Mouse (Mus musculus) liver, embryonic 15.5 days (tissue): ENCODE measurements around the gene Tm6sf2. TPM values are rescaled to one million over a fixed set of nuclear protein-coding genes. Genes with fewer than 3 reads are reported as not detected.

Experiments
- ATAC-seq: fragments of 200-750 bp; cut with Nextera tagmentation; 2 replicates; pipeline ENCODE4 v1.8.0; 2017; ENCODE audit warnings: moderate number of reproducible peaks, mild to moderate bottlenecking, moderate library complexity; ENCODE audit not compliant: insufficient read depth
- H3K27ac ChIP-seq: fragments of 300-500 bp; sonication (generic); replicated peaks from 2 replicates; pipeline ENCODE4 v1.5.1; 2015; ENCODE audit warnings: mild to moderate bottlenecking, inconsistent platforms
- H3K27me3 ChIP-seq: fragments of 300-500 bp; sonication (generic); 2 replicates; pipeline ENCODE4 v1.6.1; 2015; ENCODE audit warnings: mild to moderate bottlenecking, inconsistent platforms
- H3K36me3 ChIP-seq: fragments of 300-500 bp; sonication (generic); replicated peaks from 2 replicates; pipeline ENCODE4 v1.6.1; 2015; ENCODE audit warnings: moderate library complexity, mild to moderate bottlenecking, inconsistent platforms
- H3K4me1 ChIP-seq: fragments of 300-500 bp; sonication (generic); replicated peaks from 2 replicates; pipeline ENCODE4 v1.6.1; 2015; ENCODE audit warnings: inconsistent platforms
- H3K4me2 ChIP-seq: fragments of 300-500 bp; sonication (generic); 2 replicates; pipeline ENCODE4 v1.6.1; 2015; ENCODE audit warnings: moderate library complexity, mild to moderate bottlenecking, inconsistent platforms
- H3K4me3 ChIP-seq: fragments of 300-500 bp; sonication (generic); replicated peaks from 2 replicates; pipeline ENCODE4 v1.5.1; 2015; ENCODE audit warnings: mild to moderate bottlenecking, inconsistent platforms
- H3K9ac ChIP-seq: fragments of 300-500 bp; sonication (generic); 2 replicates; pipeline ENCODE4 v1.6.1; 2015; ENCODE audit warnings: moderate library complexity, mild to moderate bottlenecking, inconsistent platforms
- H3K9me3 ChIP-seq: fragments of 300-500 bp; sonication (generic); replicated peaks from 2 replicates; pipeline ENCODE4 v1.6.1; 2016; ENCODE audit warnings: inconsistent platforms
- WGBS: fragments of 180-500 bp; shearing (Covaris S2); methylation state at CpG from one replicate; pipeline ENCODE4 v1.1.7; 2015; ENCODE audit warnings: mixed read lengths; ENCODE audit not compliant: insufficient replicate concordance; 5-methylcytosine and 5-hydroxymethylcytosine counted together
- polyA plus RNA-seq: library from polyadenylated mRNA; unstranded; fragments of >200 nt; fragmentation: Nextera tagmentation; extraction: Ambion mirVana; gene quantifications from 2 replicates; pipeline ENCODE4 v1.2.1, GENCODE M21; 2015

Gene Tm6sf2
- polyA plus RNA-seq, 1 experiment from 2014 or later: 1.6 TPM

DNA sequence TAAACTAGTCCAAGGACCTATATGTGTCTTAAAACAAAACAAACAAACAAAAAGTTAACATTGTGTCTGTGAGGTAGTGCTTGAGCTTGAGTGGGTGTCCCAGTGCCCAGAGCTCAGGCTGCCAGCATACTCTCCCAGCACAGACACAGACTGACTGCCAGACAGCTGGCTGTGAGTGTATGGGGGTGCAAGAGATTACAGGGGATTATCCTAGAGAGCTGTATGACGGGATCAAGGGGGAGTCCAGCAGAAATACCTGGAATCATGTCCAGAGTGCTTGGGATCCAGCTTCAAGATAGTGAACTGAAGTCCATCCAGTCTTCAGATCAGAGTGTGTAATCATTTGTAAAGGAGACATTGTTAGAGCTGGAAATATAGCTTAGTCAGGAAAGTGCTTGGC, 15.0 kb upstream of the Tm6sf2 start:
- H3K36me3 ChIP-seq: peaks cover 86% of the 10 kb centered on the region
- 72% methylated on average over 1 of the region's 1 CpGs for WGBS

DNA sequence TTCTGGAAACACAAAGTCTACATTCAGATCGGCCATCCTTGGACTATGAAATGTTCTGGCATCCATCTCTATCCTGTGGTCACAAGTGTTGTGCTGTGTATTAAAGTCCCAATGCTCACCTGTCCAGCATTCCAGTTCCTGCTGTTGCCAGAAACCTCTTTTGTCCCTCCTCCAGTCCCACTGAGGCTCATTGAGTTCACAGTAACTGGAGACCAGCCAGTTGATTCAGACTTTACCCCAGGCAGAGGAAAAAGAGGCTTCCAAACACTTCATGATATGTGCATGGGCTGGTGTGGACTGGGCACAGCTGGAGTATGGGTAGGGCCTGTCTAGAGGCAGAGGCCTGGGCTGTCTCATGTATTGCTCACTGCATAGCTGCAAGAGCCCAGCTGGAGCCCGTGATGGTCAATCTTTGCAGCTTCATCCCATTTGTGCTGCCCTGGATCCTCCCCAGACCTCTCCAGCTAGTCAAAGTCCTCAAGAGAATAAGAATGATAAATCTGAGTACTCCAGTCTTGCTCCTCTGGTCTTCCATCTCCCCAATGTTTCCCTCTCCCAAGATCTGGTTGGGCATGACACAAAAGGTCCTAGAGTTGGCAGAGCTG, 786 bp upstream of the Tm6sf2 start:
- Histone ChIP-seq H3K4me1 (peaks cover 14% of the 10 kb centered on the region), H3K27ac (no peak overlapping the region), H3K4me3 (no peak overlapping the region), H3K27me3 (0 out of 2 replicates have a peak, but pooled peaks cover 3% of the 10 kb centered on the region), H3K9ac (no peak overlapping the region), H3K4me2 (0 out of 2 replicates have a peak overlapping the region, but pooled peaks have one; percentile 65), H3K9me3 (no peaks in the 10 kb centered on the region), H3K36me3 (peaks cover 34% of the 10 kb centered on the region)
- ATAC-seq: no peak
- 74% methylated on average over 2 of the region's 2 CpGs for WGBS

More for the DNA sequence above, 15.0 kb upstream of the Tm6sf2 start:
- Histone ChIP-seq H3K27me3 (no peaks in the 10 kb centered on the region), H3K4me3 (no peak overlapping the region), H3K4me2 (no peak overlapping the region), H3K4me1 (no peaks in the 10 kb centered on the region), H3K9ac (no peak overlapping the region), H3K9me3 (no peaks in the 10 kb centered on the region), H3K27ac (no peak overlapping the region)
- no peak for ATAC-seq

DNA sequence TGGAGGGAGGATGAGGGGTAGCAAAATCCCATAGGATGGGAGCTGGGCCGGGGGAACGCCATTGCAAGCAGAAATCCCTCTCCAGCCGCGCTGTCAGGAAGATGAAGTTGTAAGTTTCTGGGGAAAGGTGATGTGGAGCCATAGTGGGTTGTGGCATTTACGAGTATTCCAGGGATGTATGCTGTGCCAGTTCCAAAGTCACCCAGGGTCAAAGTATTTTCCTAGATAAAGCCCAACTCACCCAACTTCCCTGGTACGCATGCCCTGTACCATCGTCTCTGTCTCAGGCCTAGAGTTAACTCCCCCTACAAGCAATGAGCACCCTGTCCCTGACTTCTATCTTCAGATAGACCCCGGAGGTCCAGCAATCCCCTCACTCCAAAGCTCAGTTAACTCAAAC, 396 bp downstream of the Tm6sf2 start:
- H3K36me3 ChIP-seq: peaks cover 24% of the 10 kb centered on the region
- H3K27me3 ChIP-seq: 0 out of 2 replicates have a peak, but pooled peaks cover 3% of the 10 kb centered on the region
- H3K4me1 ChIP-seq: peaks cover 14% of the 10 kb centered on the region
- ATAC-seq: no peak
- no peak overlapping the region for H3K9ac ChIP-seq
- peak overlapping the region; percentile 29 for H3K4me3 ChIP-seq
- H3K27ac ChIP-seq: no peak overlapping the region
- peak overlapping the region; percentile 65 for H3K4me2 ChIP-seq
- no peaks in the 10 kb centered on the region for H3K9me3 ChIP-seq
- 54% methylated on average over 8 of the region's 8 CpGs for WGBS

DNA sequence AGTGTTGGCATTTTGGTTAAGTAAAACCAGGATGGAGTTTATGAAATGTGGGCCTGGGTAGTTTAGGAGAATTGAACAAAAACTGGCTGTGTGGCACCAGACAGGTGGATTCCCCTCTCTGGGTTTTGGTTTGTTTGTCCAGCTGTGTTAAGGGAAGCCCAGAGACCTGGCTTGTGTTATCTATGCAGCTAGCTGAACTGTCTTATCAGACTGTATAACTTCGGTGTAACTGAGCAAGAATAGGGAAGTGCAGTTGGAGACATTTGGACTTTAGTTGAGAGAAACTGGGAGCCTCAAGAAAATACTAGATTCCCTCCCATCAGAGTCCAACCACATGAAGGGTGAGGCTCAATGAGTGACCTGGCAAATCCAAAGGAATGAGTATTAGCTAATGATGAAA, 958 bp downstream of the Tm6sf2 start:
- Histone ChIP-seq H3K9ac (no peak overlapping the region), H3K36me3 (peaks cover 22% of the 10 kb centered on the region), H3K27me3 (0 out of 2 replicates have a peak, but pooled peaks cover 3% of the 10 kb centered on the region), H3K4me3 (no peak overlapping the region), H3K4me1 (peaks cover 14% of the 10 kb centered on the region), H3K9me3 (no peaks in the 10 kb centered on the region), H3K27ac (no peak overlapping the region), H3K4me2 (no peak overlapping the region)
- ATAC-seq: no peak
- 0% methylated on average over 1 of the region's 1 CpGs for WGBS

DNA sequence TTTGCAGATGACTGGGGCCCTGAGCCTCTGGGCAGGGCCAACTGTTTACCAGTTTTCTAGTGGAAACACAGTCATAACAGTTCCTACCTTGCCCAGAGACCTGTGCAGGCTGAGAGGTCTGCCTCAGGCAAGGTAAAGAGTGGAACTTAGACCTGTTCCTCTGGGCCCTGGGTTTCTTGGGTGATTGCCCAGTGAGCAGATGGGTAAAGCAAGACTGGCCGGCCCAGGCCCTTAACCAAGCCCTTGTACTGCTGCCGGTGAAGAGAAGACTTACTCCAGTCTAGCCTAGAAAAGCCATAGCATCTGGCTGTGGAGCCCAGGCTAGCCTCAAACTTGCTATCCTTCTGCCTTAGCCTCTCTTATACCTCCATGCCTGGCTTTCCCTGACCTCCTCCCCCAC, 9.3 kb downstream of the Tm6sf2 start:
- Histone ChIP-seq H3K27me3 (peaks cover 63% of the 10 kb centered on the region), H3K4me3 (no peak overlapping the region), H3K4me1 (peaks cover 18% of the 10 kb centered on the region), H3K9me3 (no peaks in the 10 kb centered on the region), H3K36me3 (no peaks in the 10 kb centered on the region), H3K27ac (no peak overlapping the region), H3K4me2 (no peak overlapping the region), H3K9ac (no peak overlapping the region)
- ATAC-seq: no peak
- 73% methylated on average over 2 of the region's 2 CpGs for WGBS

DNA sequence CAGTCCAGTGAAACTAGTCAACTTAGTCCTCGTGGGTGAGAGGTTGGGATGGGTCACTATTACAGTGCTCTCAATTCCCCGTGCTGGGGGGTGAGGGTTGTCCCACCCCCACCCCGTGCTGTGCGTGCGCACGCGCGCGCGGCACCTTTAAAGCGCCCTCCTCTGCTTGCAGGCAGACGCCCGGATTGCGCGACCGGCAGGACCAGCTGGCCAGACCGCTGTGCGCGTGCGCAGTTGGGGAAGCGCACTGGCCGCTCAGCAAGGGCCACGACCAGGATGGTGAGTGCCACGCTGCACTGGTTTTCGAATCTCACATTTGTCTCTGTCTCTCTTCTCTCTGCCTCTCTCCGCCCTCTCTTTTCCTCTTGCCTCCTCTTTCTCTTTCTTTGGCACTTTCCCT, 10.6 kb downstream of the Tm6sf2 start, which contains the start of gene Hapln4:
TSS of gene Hapln4 (plus strand) at position 173 of the 400 bp plus-strand sequence.
- Histone ChIP-seq H3K4me2 (peak within 1 kb of the TSS; percentile 62), H3K9me3 (no peaks in the 10 kb centered on the region), H3K27ac (no peak within 1 kb of the TSS), H3K27me3 (peaks cover 76% of the 10 kb centered on the region), H3K4me1 (peaks cover 22% of the 10 kb centered on the region), H3K4me3 (peak within 1 kb of the TSS; percentile 40), H3K36me3 (no peaks in the 10 kb centered on the region), H3K9ac (no peak within 1 kb of the TSS)
- WGBS: 1% methylated on average over 26 of the region's 26 CpGs
- no peak for ATAC-seq

DNA sequence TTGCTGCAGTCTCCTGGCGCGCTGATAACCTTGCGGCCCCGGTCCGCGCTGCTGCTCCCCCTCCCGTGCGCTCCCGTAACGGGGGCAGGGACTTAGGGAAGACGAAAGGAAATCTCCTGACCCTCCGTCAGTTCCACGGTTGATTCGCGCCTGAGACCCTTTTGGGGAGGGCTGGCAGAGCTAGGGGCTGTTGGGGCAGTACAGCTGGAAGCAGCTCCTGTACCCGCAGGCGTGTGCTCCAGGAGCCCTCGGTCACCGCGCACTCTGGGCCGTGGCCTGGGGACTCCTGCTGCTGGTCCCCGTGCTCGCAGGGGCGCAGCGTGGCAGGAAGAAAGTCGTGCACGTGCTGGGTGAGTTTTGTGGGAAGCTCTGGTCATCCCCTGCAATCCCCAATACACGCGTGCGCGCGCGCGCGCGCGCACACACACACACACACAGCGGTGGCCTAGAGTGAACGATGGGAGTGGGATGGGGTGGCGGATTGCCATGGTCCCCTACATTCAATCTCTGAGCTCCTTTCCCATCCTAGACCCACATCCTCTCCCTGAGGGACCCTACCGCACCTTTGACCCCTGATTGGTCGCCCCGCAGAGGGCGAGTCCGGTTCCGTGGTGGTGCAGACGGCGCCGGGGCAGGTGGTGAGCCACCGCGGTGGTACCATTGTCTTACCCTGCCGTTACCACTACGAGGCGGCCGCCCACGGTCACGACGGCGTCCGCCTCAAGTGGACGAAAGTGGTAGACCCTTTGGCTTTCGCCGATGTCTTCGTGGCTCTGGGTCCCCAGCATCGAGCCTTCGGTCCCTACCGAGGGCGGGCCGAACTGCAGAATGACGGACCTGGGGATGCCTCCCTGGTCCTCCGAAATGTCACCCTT, 11.7 kb downstream of the Tm6sf2 start:
- Histone ChIP-seq H3K9ac (no peak overlapping the region), H3K4me2 (peak overlapping the region; percentile 62), H3K9me3 (no peaks in the 10 kb centered on the region), H3K4me1 (peaks cover 23% of the 10 kb centered on the region), H3K4me3 (peak overlapping the region; percentile 40), H3K36me3 (no peaks in the 10 kb centered on the region), H3K27me3 (peaks cover 84% of the 10 kb centered on the region), H3K27ac (no peak overlapping the region)
- WGBS: 3% methylated on average over 71 of the region's 71 CpGs
- no peak for ATAC-seq

DNA sequence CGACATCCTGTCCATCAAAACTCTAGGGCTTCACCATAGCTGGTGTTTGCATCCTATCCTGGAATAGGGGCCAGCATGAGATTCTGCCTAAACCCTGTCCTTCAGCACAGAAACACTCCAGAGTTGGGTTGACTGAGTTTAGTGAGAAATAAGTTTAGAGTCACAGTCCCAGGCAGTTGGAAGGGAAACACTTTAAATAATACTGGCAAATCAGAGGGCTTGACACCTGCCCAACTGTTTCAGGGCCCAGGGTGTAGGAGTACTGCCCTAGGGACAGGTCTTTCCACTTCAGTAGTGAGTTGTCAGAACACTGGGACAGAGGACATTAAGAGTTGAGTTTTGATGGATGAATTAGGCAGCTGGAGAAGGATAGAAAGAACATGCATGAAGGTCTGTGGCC, 13.4 kb downstream of the Tm6sf2 start:
- Histone ChIP-seq H3K4me2 (no peak overlapping the region), H3K9me3 (no peaks in the 10 kb centered on the region), H3K4me1 (peaks cover 23% of the 10 kb centered on the region), H3K36me3 (no peaks in the 10 kb centered on the region), H3K4me3 (no peak overlapping the region), H3K27me3 (peaks cover 100% of the 10 kb centered on the region), H3K27ac (no peak overlapping the region), H3K9ac (no peak overlapping the region)
- 36% methylated on average over 1 of the region's 1 CpGs for WGBS
- ATAC-seq: no peak

DNA sequence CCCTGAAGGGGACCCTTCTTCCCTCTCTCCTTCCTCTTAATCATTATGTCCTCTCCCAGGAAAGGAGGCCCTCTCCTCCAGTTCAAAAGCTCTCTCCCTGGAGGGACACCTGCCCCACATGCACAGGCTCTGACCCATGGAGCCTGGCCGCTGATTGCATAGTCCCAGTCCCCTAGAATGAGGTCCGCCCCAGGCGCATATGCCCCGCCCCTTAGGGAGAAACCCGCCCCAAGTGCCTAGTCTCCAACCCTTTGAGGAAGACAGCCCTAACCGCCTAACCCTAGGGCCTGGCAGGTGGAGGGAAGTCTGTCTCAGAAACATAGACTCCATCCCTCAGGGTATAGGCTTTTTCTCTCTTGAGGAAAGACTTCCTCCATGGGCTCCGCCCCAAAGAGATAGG, 14.5 kb downstream of the Tm6sf2 start:
- Histone ChIP-seq H3K4me1 (peaks cover 23% of the 10 kb centered on the region), H3K36me3 (no peaks in the 10 kb centered on the region), H3K9ac (no peak overlapping the region), H3K9me3 (no peaks in the 10 kb centered on the region), H3K27me3 (peaks cover 100% of the 10 kb centered on the region), H3K4me3 (no peak overlapping the region), H3K4me2 (no peak overlapping the region), H3K27ac (no peak overlapping the region)
- no peak for ATAC-seq
- WGBS: 8% methylated on average over 7 of the region's 7 CpGs

DNA sequence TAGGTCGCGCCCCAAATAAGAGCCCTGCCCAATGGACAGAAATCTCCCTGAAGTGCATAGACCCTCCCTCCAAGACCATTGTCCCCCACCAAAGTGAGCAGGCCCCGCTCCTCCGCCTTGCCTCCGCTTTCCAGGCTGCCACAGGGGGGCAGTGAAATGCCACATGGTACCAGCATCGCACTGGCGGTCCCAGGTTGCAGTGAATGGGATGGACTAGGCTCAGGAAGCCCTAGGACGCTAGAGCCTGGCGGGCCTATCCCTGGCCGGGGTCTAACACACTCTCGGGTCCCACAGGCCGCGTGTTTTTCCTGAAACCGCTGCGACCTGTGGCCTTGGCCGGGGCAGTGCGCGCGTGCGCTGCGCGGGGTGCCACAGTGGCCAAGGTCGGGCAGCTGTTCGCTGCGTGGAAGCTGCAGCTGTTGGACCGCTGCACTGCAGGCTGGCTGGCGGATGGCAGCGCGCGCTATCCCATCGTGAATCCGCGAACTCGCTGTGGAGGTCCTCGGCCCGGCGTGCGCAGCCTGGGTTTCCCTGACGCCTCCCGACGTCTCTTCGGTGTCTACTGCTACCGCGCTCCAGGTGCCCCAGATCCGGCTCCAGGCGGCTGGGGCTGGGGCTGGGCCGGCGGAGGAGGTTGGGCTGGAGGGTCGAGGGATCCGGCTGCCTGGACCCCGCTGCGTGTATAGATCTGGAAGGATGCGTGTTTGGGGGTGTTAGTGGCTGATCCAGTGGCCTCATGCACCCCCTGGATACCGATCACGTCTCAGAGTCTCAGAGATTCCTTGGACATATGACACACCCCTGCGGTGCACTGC, 15.3 kb downstream of the Tm6sf2 start:
- no peak overlapping the region for H3K27ac ChIP-seq
- H3K4me3 ChIP-seq: no peak overlapping the region
- no peak for ATAC-seq
- peaks cover 22% of the 10 kb centered on the region for H3K4me1 ChIP-seq
- WGBS: 6% methylated on average over 56 of the region's 56 CpGs
- H3K27me3 ChIP-seq: peaks cover 97% of the 10 kb centered on the region
- no peak overlapping the region for H3K9ac ChIP-seq
- peak overlapping the region; percentile 27; the same call in 1 of the 2 replicates for H3K4me2 ChIP-seq
- no peaks in the 10 kb centered on the region for H3K36me3 ChIP-seq
- no peaks in the 10 kb centered on the region for H3K9me3 ChIP-seq
